Mouse (Mus musculus): ENCODE results near the gene Strip1.

GRCm38 (mm10) chr3:107582130-107582874 is 49.2 kb downstream of the Strip1 start:
- TF ChIP-seq CTCF (IDR thresholded peaks at IDR 0.05; ENCODE audit: control insufficient read depth, insufficient read depth, low read length) (no peak), POLR2A (IDR thresholded peaks at IDR 0.05; ENCODE audit: borderline replicate concordance, control insufficient read depth, low read depth, low read length) (no peak)

Data from bone marrow, adult 2 months (tissue).